Mouse (Mus musculus) E14TG2a.4 (cell line): Measurements from ENCODE around the gene Abi3bp.

Source experiments
- CTCF ChIP-seq: conservative IDR thresholded peaks from 2 replicates; pipeline ENCODE4 v1.5.1; 2014; ENCODE audit warnings: low read length
- NANOG ChIP-seq: IDR thresholded peaks from 2 replicates; pipeline ENCODE4 v1.6.1; 2014; ENCODE audit warnings: borderline replicate concordance, low read length, mixed read lengths

GRCm38 (mm10) chr16:56696448-56696847 is 218.8 kb downstream of the Abi3bp start:
- TF ChIP-seq CTCF = no peak
- no peak for TF ChIP-seq NANOG
